Mouse (Mus musculus) CH12.LX (cell line): ENCODE data around the gene Lrig3. TPM values are rescaled to one million over a fixed set of nuclear protein-coding genes. Genes with fewer than 3 reads are reported as not detected.

Experiments used
- DNase-seq: peaks from one replicate; pipeline ENCODE4 v3.0.0-alpha.2; 2013; ENCODE audit errors: extremely low read depth
- H3K27ac ChIP-seq: 2 replicates; pipeline ENCODE4 v1.5.1; 2012; ENCODE audit warnings: low read depth, mild to moderate bottlenecking, control low read depth, moderate library complexity; ENCODE audit not compliant: insufficient read depth
- H3K27me3 ChIP-seq: replicated peaks from 2 replicates; pipeline ENCODE3; 2012; ENCODE audit warnings: inconsistent platforms
- H3K36me3 ChIP-seq, 2 experiments: replicated peaks in 1 of 2; 2 replicates each; pipeline versions ENCODE3 to v1.6.1; 2012; ENCODE audit warnings: inconsistent platforms in 1 of 2, low read length in 1 of 2, mild to moderate bottlenecking in 1 of 2, mixed read lengths in 1 of 2, moderate library complexity in 1 of 2; ENCODE audit not compliant: control insufficient read depth in 1 of 2, insufficient read depth in 1 of 2
- H3K4me1 ChIP-seq, 2 experiments: 2 replicates each; pipeline ENCODE4 v1.6.1; 2012; ENCODE audit warnings: inconsistent platforms in 1 of 2, moderate library complexity in 1 of 2; ENCODE audit not compliant: insufficient read depth in 2 of 2, control insufficient read depth in 1 of 2
- H3K4me2 ChIP-seq: 2 replicates; pipeline ENCODE4 v1.6.1; 2012; ENCODE audit warnings: low read depth, mild to moderate bottlenecking, control low read depth; ENCODE audit not compliant: poor library complexity, insufficient read depth, severe bottlenecking
- H3K4me3 ChIP-seq, 3 experiments: fragments of 150-350 bp in 1 of 3; sonication (generic) in 1 of 3; replicated peaks in 1 of 3; 2 replicates each; pipeline versions ENCODE3 to v1.5.1; 2011 to 2012; ENCODE audit warnings: low read depth in 2 of 3, low read length in 2 of 3, mild to moderate bottlenecking in 2 of 3, moderate library complexity in 2 of 3, control low read depth in 1 of 3, improper control_type of control experiment in 1 of 3, inconsistent platforms in 1 of 3, mixed read lengths in 1 of 3; ENCODE audit not compliant: poor library complexity in 1 of 3
- H3K79me2 ChIP-seq: replicated peaks from 2 replicates; pipeline ENCODE4 v1.6.1; 2012; ENCODE audit warnings: mild to moderate bottlenecking, moderate library complexity; ENCODE audit not compliant: control insufficient read depth, poor library complexity, insufficient read depth, severe bottlenecking; ENCODE audit errors: extremely low read depth
- H3K9ac ChIP-seq: 2 replicates; pipeline ENCODE4 v1.6.1; 2012; ENCODE audit warnings: low read depth, mild to moderate bottlenecking, control low read depth, moderate library complexity; ENCODE audit not compliant: insufficient read depth
- H3K9me3 ChIP-seq: replicated peaks from 2 replicates; pipeline ENCODE3; 2012; ENCODE audit warnings: low read length, inconsistent platforms, mixed read lengths
- BHLHE40 ChIP-seq: IDR thresholded peaks from 2 replicates; pipeline ENCODE4 v1.6.1; 2011; ENCODE audit warnings: mild to moderate bottlenecking, low read depth, low read length, improper control_type of control experiment
- CHD1 ChIP-seq: IDR thresholded peaks from 2 replicates; pipeline ENCODE4 v1.6.1; 2012; ENCODE audit warnings: low read depth, low read length, improper control_type of control experiment, inconsistent platforms
- CHD2 ChIP-seq: IDR thresholded peaks from 2 replicates; pipeline ENCODE4 v1.6.1; 2011; ENCODE audit warnings: low read length, improper control_type of control experiment
- E2F4 ChIP-seq: IDR thresholded peaks from 2 replicates; pipeline ENCODE4 v1.6.1; 2011; ENCODE audit warnings: low read depth, low read length, improper control_type of control experiment; ENCODE audit not compliant: insufficient replicate concordance
- ELF1 ChIP-seq: IDR thresholded peaks from 2 replicates; pipeline ENCODE4 v1.6.1; 2014; ENCODE audit warnings: low read depth, mild to moderate bottlenecking, inconsistent platforms, low read length, improper control_type of control experiment
- EP300 ChIP-seq: IDR thresholded peaks from 2 replicates; pipeline ENCODE4 v1.6.1; 2011; ENCODE audit warnings: low read length, improper control_type of control experiment
- ETS1 ChIP-seq: conservative IDR thresholded peaks from 2 replicates; pipeline ENCODE4 v1.6.1; 2012; ENCODE audit warnings: low read depth, mild to moderate bottlenecking, inconsistent platforms, low read length, improper control_type of control experiment, moderate library complexity
- GABPA ChIP-seq: IDR thresholded peaks from 2 replicates; pipeline ENCODE4 v1.6.1; 2012; ENCODE audit warnings: low read depth, low read length, improper control_type of control experiment, inconsistent platforms; ENCODE audit not compliant: insufficient replicate concordance
- HCFC1 ChIP-seq: IDR thresholded peaks from 2 replicates; pipeline ENCODE4 v1.6.1; 2012; ENCODE audit warnings: low read depth, mild to moderate bottlenecking, inconsistent platforms, low read length, improper control_type of control experiment
- IRF4 ChIP-seq: IDR thresholded peaks from 2 replicates; pipeline ENCODE4 v1.6.1; 2014; ENCODE audit warnings: low read depth, mild to moderate bottlenecking, inconsistent platforms, low read length, improper control_type of control experiment
- JUN ChIP-seq: IDR thresholded peaks from 2 replicates; pipeline ENCODE4 v1.6.1; 2011; ENCODE audit warnings: low read depth, mild to moderate bottlenecking, low read length, improper control_type of control experiment, moderate library complexity; ENCODE audit not compliant: insufficient read depth
- KAT2A ChIP-seq: IDR thresholded peaks from 2 replicates; pipeline ENCODE4 v1.6.1; 2012; ENCODE audit warnings: low read length, improper control_type of control experiment, inconsistent platforms; ENCODE audit not compliant: insufficient replicate concordance
- MAFK ChIP-seq: IDR thresholded peaks from 2 replicates; pipeline ENCODE4 v1.6.1; 2011; ENCODE audit warnings: low read length, improper control_type of control experiment; ENCODE audit not compliant: insufficient replicate concordance
- MAZ ChIP-seq: IDR thresholded peaks from 2 replicates; pipeline ENCODE4 v1.6.1; 2012; ENCODE audit warnings: low read depth, mild to moderate bottlenecking, inconsistent platforms, low read length, improper control_type of control experiment, moderate library complexity
- MEF2A ChIP-seq: IDR thresholded peaks from 2 replicates; pipeline ENCODE4 v1.6.1; 2014; ENCODE audit warnings: low read depth, mild to moderate bottlenecking, inconsistent platforms, low read length, improper control_type of control experiment, borderline replicate concordance
- MYC ChIP-seq: IDR thresholded peaks from 2 replicates; pipeline ENCODE4 v1.6.1; 2011; ENCODE audit warnings: low read depth, mild to moderate bottlenecking, improper control_type of control experiment, low read length
- NELFE ChIP-seq: IDR thresholded peaks from 2 replicates; pipeline ENCODE4 v1.6.1; 2011; ENCODE audit warnings: low read depth, low read length, improper control_type of control experiment
- NRF1 ChIP-seq: IDR thresholded peaks from 2 replicates; pipeline ENCODE4 v1.6.1; 2014; ENCODE audit warnings: low read depth, mild to moderate bottlenecking, inconsistent platforms, low read length, improper control_type of control experiment, moderate library complexity
- POLR2A ChIP-seq: IDR thresholded peaks from 2 replicates; pipeline ENCODE4 v1.6.1; 2011; ENCODE audit warnings: low read depth, mild to moderate bottlenecking, improper control_type of control experiment, low read length
- SIN3A ChIP-seq: IDR thresholded peaks from 2 replicates; pipeline ENCODE4 v1.6.1; 2012; ENCODE audit warnings: low read length, improper control_type of control experiment, inconsistent platforms
- USF1 ChIP-seq: IDR thresholded peaks from 2 replicates; pipeline ENCODE4 v1.6.1; 2014; ENCODE audit warnings: low read depth, mild to moderate bottlenecking, inconsistent platforms, low read length, improper control_type of control experiment
- ZC3H11A ChIP-seq: IDR thresholded peaks from 2 replicates; pipeline ENCODE4 v1.6.1; 2012; ENCODE audit warnings: low read depth, mild to moderate bottlenecking, inconsistent platforms, low read length, improper control_type of control experiment
- ZMIZ1 ChIP-seq: IDR thresholded peaks from 2 replicates; pipeline ENCODE4 v1.6.1; 2012; ENCODE audit warnings: low read depth, mild to moderate bottlenecking, inconsistent platforms, low read length, improper control_type of control experiment
- ZNF384 ChIP-seq: IDR thresholded peaks from 2 replicates; pipeline ENCODE4 v1.6.1; 2012; ENCODE audit warnings: low read depth, low read length, improper control_type of control experiment, inconsistent platforms
- dilution Hi-C: fragments of 300-500 bp; cut with MboI; formaldehyde crosslinking; loops from 2 replicates; pipeline ENCODE4 v1.14.3; 2020; ENCODE audit warnings: low sequenced_read_pairs; ENCODE audit not compliant: extremely low pct_unique_long_range_greater_than_20kb, extremely low pct_ligation_motif_present
- in situ Hi-C: fragments of 300-500 bp; cut with MboI; formaldehyde crosslinking; loops from 3 replicates; pipeline ENCODE4 v1.14.3; 2019; ENCODE audit warnings: low sequenced_read_pairs, low pct_ligation_motif_present, low pct_unique_long_range_greater_than_20kb, mixed read lengths
- polyA plus RNA-seq: library from polyadenylated mRNA; unstranded; fragments of >175 nt; gene quantifications from 2 replicates; pipeline ENCODE4 v1.2.1, GENCODE M21; 2012; ENCODE audit warnings: low read depth; ENCODE audit not compliant: insufficient read length
- total RNA-seq, 2 experiments: library from RNA; depleted of rRNA; stranded (reverse); fragments of 300-350 nt in 1 of 2; fragments of >200 nt in 1 of 2; gene quantifications; 2 replicates each; pipeline ENCODE4 v1.2.3; 2012 to 2014

Lrig3 gene
- total and polyA plus RNA-seq, 3 experiments, result not detected

GRCm38 (mm10) chr10:126002818-126003506 lies 37.0 kb downstream of the Lrig3 start:
- no peaks in the 10 kb centered on the region for H3K79me2 ChIP-seq
- no peaks in the 10 kb centered on the region for H3K36me3 ChIP-seq
- no peak overlapping the region for H3K4me2 ChIP-seq
- H3K4me3 ChIP-seq, result no peak overlapping the region
- TF ChIP-seq ETS1, result no peak
- TF ChIP-seq MAFK, result no peak
- no peak for TF ChIP-seq IRF4
- TF ChIP-seq USF1, result no peak
- no peak for TF ChIP-seq NRF1
- no peak for TF ChIP-seq HCFC1
- TF ChIP-seq CHD1, result no peak
- no peak for TF ChIP-seq ELF1
- no peak for TF ChIP-seq GABPA
- TF ChIP-seq ZNF384, result no peak
- no peak for TF ChIP-seq NELFE
- TF ChIP-seq POLR2A, result no peak
- no peak for TF ChIP-seq ZC3H11A
- TF ChIP-seq ZMIZ1, result no peak
- no peak for TF ChIP-seq EP300
- TF ChIP-seq CHD2, result no peak
- H3K9ac ChIP-seq, result no peak overlapping the region
- in situ Hi-C loops, result no loop called here
- no peak overlapping the region for H3K27ac ChIP-seq
- dilution Hi-C loops, result no loop called here
- H3K4me1 ChIP-seq, result no peaks in the 10 kb centered on the region
- DNase-seq, result no peak
- peaks cover 66% of the 10 kb centered on the region for H3K9me3 ChIP-seq
- no peaks in the 10 kb centered on the region for H3K27me3 ChIP-seq

GRCm38 (mm10) chr10:126003857-126004256 lies 37.9 kb downstream of the Lrig3 start:
- Histone ChIP-seq H3K9me3 (peaks cover 72% of the 10 kb centered on the region), H3K36me3 (no peaks in the 10 kb centered on the region)
- in situ Hi-C loops, result no loop called here

More at GRCm38 (mm10) chr10:126003857-126004256, 37.9 kb downstream of the Lrig3 start:
- no peaks in the 10 kb centered on the region for H3K79me2 ChIP-seq
- no peak overlapping the region for H3K9ac ChIP-seq
- no peak overlapping the region for H3K27ac ChIP-seq
- no peaks in the 10 kb centered on the region for H3K4me1 ChIP-seq
- no peak for DNase-seq
- no peak overlapping the region for H3K4me3 ChIP-seq
- H3K27me3 ChIP-seq, result no peaks in the 10 kb centered on the region
- dilution Hi-C loops, result no loop called here
- no peak overlapping the region for H3K4me2 ChIP-seq
- TF ChIP-seq BHLHE40, result no peak
- no peak for TF ChIP-seq MEF2A
- TF ChIP-seq E2F4, result no peak
- TF ChIP-seq EP300, result no peak
- TF ChIP-seq ELF1, result no peak
- no peak for TF ChIP-seq ZMIZ1
- TF ChIP-seq MYC, result no peak
- no peak for TF ChIP-seq MAZ
- no peak for TF ChIP-seq SIN3A
- TF ChIP-seq CHD1, result no peak
- TF ChIP-seq JUN, result no peak
- TF ChIP-seq USF1, result no peak
- no peak for TF ChIP-seq POLR2A
- no peak for TF ChIP-seq NRF1
- no peak for TF ChIP-seq ZC3H11A
- no peak for TF ChIP-seq HCFC1
- TF ChIP-seq KAT2A, result no peak
